Mouse (Mus musculus): Measurements from ENCODE around the gene Hist1h2ac. TPM values are rescaled to one million over a fixed set of nuclear protein-coding genes. Genes with fewer than 3 reads are reported as not detected.

Hist1h2ac gene
- polyA plus RNA-seq, 1 experiment = 0.20 TPM

- H3K27me3 ChIP-seq (ENCODE audit: control insufficient read depth, insufficient read depth, low read length) = no peaks in the 10 kb centered on the region
- no peak for TF ChIP-seq CTCF (IDR thresholded peaks at IDR 0.05; ENCODE audit: control insufficient read depth, insufficient read depth, insufficient replicate concordance, low read depth, low read length)
- no peak for TF ChIP-seq POLR2A (IDR thresholded peaks at IDR 0.05; ENCODE audit: control insufficient read depth, low read depth, low read length)
- H3K4me1 ChIP-seq (ENCODE audit: control insufficient read depth, insufficient read depth, low read length) = peaks cover 13% of the 10 kb centered on the region
- no peak overlapping the region for H3K4me3 ChIP-seq (ENCODE audit: control insufficient read depth, low read depth, low read length)
- H3K36me3 ChIP-seq (ENCODE audit: control insufficient read depth, insufficient read depth, low read length) = no peaks in the 10 kb centered on the region
- no peak overlapping the region for H3K27ac ChIP-seq (ENCODE audit: control insufficient read depth, insufficient read depth, low read depth, low read length)
Measured at GRCm38 (mm10) chr13:23698996-23699395, 15.2 kb upstream of the Hist1h2ac start.

- H3K27me3 ChIP-seq (ENCODE audit: control insufficient read depth, insufficient read depth, low read length) = no peaks in the 10 kb centered on the region
- peak within 1 kb of the TSS; percentile 89 for H3K4me3 ChIP-seq (ENCODE audit: control insufficient read depth, low read depth, low read length)
- H3K4me1 ChIP-seq (ENCODE audit: control insufficient read depth, insufficient read depth, low read length) = peaks cover 13% of the 10 kb centered on the region
- TF ChIP-seq CTCF (IDR thresholded peaks at IDR 0.05; ENCODE audit: control insufficient read depth, insufficient read depth, insufficient replicate concordance, low read depth, low read length) (no peak), POLR2A (IDR thresholded peaks at IDR 0.05; ENCODE audit: control insufficient read depth, low read depth, low read length) (peak; percentile 100)
- no peaks in the 10 kb centered on the region for H3K36me3 ChIP-seq (ENCODE audit: control insufficient read depth, insufficient read depth, low read length)
- peak within 1 kb of the TSS; percentile 89 for H3K27ac ChIP-seq (ENCODE audit: control insufficient read depth, insufficient read depth, low read depth, low read length)
Measured at GRCm38 (mm10) chr13:23698300-23698693, 14.5 kb upstream of the Hist1h2ac start, which contains the start of gene Hist1h4c. TSS of gene Hist1h4c (minus strand) at chr13:23698454.

- no peaks in the 10 kb centered on the region for H3K36me3 ChIP-seq (ENCODE audit: control insufficient read depth, insufficient read depth, low read length)
- peaks cover 13% of the 10 kb centered on the region for H3K4me1 ChIP-seq (ENCODE audit: control insufficient read depth, insufficient read depth, low read length)
- no peaks in the 10 kb centered on the region for H3K27me3 ChIP-seq (ENCODE audit: control insufficient read depth, insufficient read depth, low read length)
- H3K27ac ChIP-seq (ENCODE audit: control insufficient read depth, insufficient read depth, low read depth, low read length) = peak overlapping the region; percentile 89
- TF ChIP-seq CTCF (IDR thresholded peaks at IDR 0.05; ENCODE audit: control insufficient read depth, insufficient read depth, insufficient replicate concordance, low read depth, low read length) (no peak), POLR2A (IDR thresholded peaks at IDR 0.05; ENCODE audit: control insufficient read depth, low read depth, low read length) (no peak)
- peak overlapping the region; percentile 89 for H3K4me3 ChIP-seq (ENCODE audit: control insufficient read depth, low read depth, low read length)
Measured at GRCm38 (mm10) chr13:23697491-23698299, 13.9 kb upstream of the Hist1h2ac start.

GRCm38 (mm10) chr13:23696061-23696474, 12.3 kb upstream of the Hist1h2ac start:
- H3K4me3 ChIP-seq (ENCODE audit: control insufficient read depth, low read depth, low read length) = peak overlapping the region; percentile 76
- peaks cover 13% of the 10 kb centered on the region for H3K4me1 ChIP-seq (ENCODE audit: control insufficient read depth, insufficient read depth, low read length)
- peak overlapping the region; percentile 93 for H3K27ac ChIP-seq (ENCODE audit: control insufficient read depth, insufficient read depth, low read depth, low read length)
- TF ChIP-seq CTCF (IDR thresholded peaks at IDR 0.05; ENCODE audit: control insufficient read depth, insufficient read depth, insufficient replicate concordance, low read depth, low read length) = no peak
- no peak for TF ChIP-seq POLR2A (IDR thresholded peaks at IDR 0.05; ENCODE audit: control insufficient read depth, low read depth, low read length)
- no peaks in the 10 kb centered on the region for H3K27me3 ChIP-seq (ENCODE audit: control insufficient read depth, insufficient read depth, low read length)
- no peaks in the 10 kb centered on the region for H3K36me3 ChIP-seq (ENCODE audit: control insufficient read depth, insufficient read depth, low read length)

GRCm38 (mm10) chr13:23695514-23695913, 11.8 kb upstream of the Hist1h2ac start, which contains the start of gene Hist1h1t:
TSS of gene Hist1h1t (plus strand) at chr13:23695814.
- no peaks in the 10 kb centered on the region for H3K36me3 ChIP-seq (ENCODE audit: control insufficient read depth, insufficient read depth, low read length)
- peak within 1 kb of the TSS; percentile 76 for H3K4me3 ChIP-seq (ENCODE audit: control insufficient read depth, low read depth, low read length)
- no peaks in the 10 kb centered on the region for H3K27me3 ChIP-seq (ENCODE audit: control insufficient read depth, insufficient read depth, low read length)
- H3K4me1 ChIP-seq (ENCODE audit: control insufficient read depth, insufficient read depth, low read length) = peaks cover 13% of the 10 kb centered on the region
- peak within 1 kb of the TSS; percentile 93 for H3K27ac ChIP-seq (ENCODE audit: control insufficient read depth, insufficient read depth, low read depth, low read length)
- TF ChIP-seq POLR2A (IDR thresholded peaks at IDR 0.05; ENCODE audit: control insufficient read depth, low read depth, low read length) (no peak; the same call in 1 of the 2 replicates), CTCF (IDR thresholded peaks at IDR 0.05; ENCODE audit: control insufficient read depth, insufficient read depth, insufficient replicate concordance, low read depth, low read length) (no peak)

GRCm38 (mm10) chr13:23694956-23695355, 11.2 kb upstream of the Hist1h2ac start:
- H3K27ac ChIP-seq (ENCODE audit: control insufficient read depth, insufficient read depth, low read depth, low read length) = no peak overlapping the region; the same call in 1 of the 2 replicates
- peaks cover 13% of the 10 kb centered on the region for H3K4me1 ChIP-seq (ENCODE audit: control insufficient read depth, insufficient read depth, low read length)
- peak overlapping the region; percentile 39; the same call in 1 of the 2 replicates for H3K4me3 ChIP-seq (ENCODE audit: control insufficient read depth, low read depth, low read length)
- no peaks in the 10 kb centered on the region for H3K27me3 ChIP-seq (ENCODE audit: control insufficient read depth, insufficient read depth, low read length)
- TF ChIP-seq POLR2A (IDR thresholded peaks at IDR 0.05; ENCODE audit: control insufficient read depth, low read depth, low read length) (no peak), CTCF (IDR thresholded peaks at IDR 0.05; ENCODE audit: control insufficient read depth, insufficient read depth, insufficient replicate concordance, low read depth, low read length) (no peak)
- H3K36me3 ChIP-seq (ENCODE audit: control insufficient read depth, insufficient read depth, low read length) = no peaks in the 10 kb centered on the region

GRCm38 (mm10) chr13:23693856-23694440, 10.2 kb upstream of the Hist1h2ac start:
- Histone ChIP-seq H3K4me3 (ENCODE audit: control insufficient read depth, low read depth, low read length) (no peak overlapping the region), H3K4me1 (ENCODE audit: control insufficient read depth, insufficient read depth, low read length) (peaks cover 13% of the 10 kb centered on the region), H3K36me3 (ENCODE audit: control insufficient read depth, insufficient read depth, low read length) (no peaks in the 10 kb centered on the region), H3K27ac (ENCODE audit: control insufficient read depth, insufficient read depth, low read depth, low read length) (no peak overlapping the region), H3K27me3 (ENCODE audit: control insufficient read depth, insufficient read depth, low read length) (no peaks in the 10 kb centered on the region)
- TF ChIP-seq CTCF (IDR thresholded peaks at IDR 0.05; ENCODE audit: control insufficient read depth, insufficient read depth, insufficient replicate concordance, low read depth, low read length) = no peak
- TF ChIP-seq POLR2A (IDR thresholded peaks at IDR 0.05; ENCODE audit: control insufficient read depth, low read depth, low read length) = no peak

Data from testis, adult 2 months (tissue).